11 mouse cellular contexts compared by ENCODE assay signal in genomic region chr2:132269217-132269616, GRCm38 (mm10). TPM values are rescaled to one million over a fixed set of nuclear protein-coding genes. Genes with fewer than 3 reads are reported as not detected.
DNase-seq lines count a peak whose midpoint lies in the region; ATAC-seq and TF ChIP-seq lines count a peak whose summit lies in the region.
"Had no signal": no experiment of that assay in that cellular context is flagged by ENCODE, and none has a peak within 500 bp of the region (broad histone marks: within the 10 kb centered on the region; RNA-seq: fewer than 3 reads in every experiment).

No protein-coding gene starts in this region.

- H3K27ac ChIP-seq in lung, postnatal 0 days (ENCODE audit: low read length) = no peak overlapping the region
- H3K27ac ChIP-seq: embryonic facial prominence, embryonic 15.5 days; midbrain, embryonic 10.5 days had no signal

- TF ChIP-seq EP300 in lung, postnatal 0 days (IDR thresholded peaks at IDR 0.05) = no peak

- peaks cover 4% of the 10 kb centered on the region for H3K4me1 ChIP-seq in lung, postnatal 0 days (ENCODE audit: insufficient read depth, low read depth, low read length)

- no peak overlapping the region for H3K9ac ChIP-seq in lung, postnatal 0 days (replicated peaks; ENCODE audit: low read depth)
- H3K9ac ChIP-seq: embryonic facial prominence, embryonic 15.5 days had no signal

- no peak overlapping the region for H3K4me2 ChIP-seq in lung, postnatal 0 days (replicated peaks; ENCODE audit: low read depth, low read length)
- H3K4me2 ChIP-seq: embryonic facial prominence, embryonic 15.5 days had no signal

- no peak for TF ChIP-seq CTCF in lung, postnatal 0 days (IDR thresholded peaks at IDR 0.05)

- no peak overlapping the region for H3K4me3 ChIP-seq in lung, postnatal 0 days (ENCODE audit: low read depth, low read length)
- H3K4me3 ChIP-seq: embryonic facial prominence, embryonic 15.5 days; midbrain, embryonic 10.5 days had no signal

- H3K36me3 ChIP-seq in lung, postnatal 0 days (ENCODE audit: insufficient read depth, low read length) = no peaks in the 10 kb centered on the region
- no peaks in the 10 kb centered on the region for H3K36me3 ChIP-seq in splenic B cell, adult 2 months (ENCODE audit: control insufficient read depth, insufficient read depth, low read length, poor library complexity, severe bottlenecking)
- H3K36me3 ChIP-seq: embryonic facial prominence, embryonic 15.5 days had no signal

- peak; percentile 25 to 37 for DNase-seq in adrenal gland, postnatal 36 days
- DNase-seq in adrenal gland, postnatal 25 days = no peak
- peak; percentile 53 for DNase-seq in lung, postnatal 0 days (ENCODE audit: low spot score)
- DNase-seq in lung, postnatal 10 days = no peak
- DNase-seq in splenic B cell, adult 2 months (ENCODE audit: low read depth, low spot score) = peak; percentile 72
- no peak for DNase-seq in right cerebral cortex, postnatal 25 days
- no peak for DNase-seq in right cerebral cortex, adult 18-20 months
- DNase-seq: thymus, postnatal 4 days had no signal

- H3K9me3 ChIP-seq in lung, postnatal 0 days (ENCODE audit: low read length) = no peaks in the 10 kb centered on the region
- H3K9me3 ChIP-seq: embryonic facial prominence, embryonic 15.5 days; midbrain, embryonic 10.5 days had no signal

- WGBS in lung, postnatal 0 days = 73% methylated on average over 3 of the region's 3 CpGs

- peak; percentile 34; the same call in 1 of the 2 replicates for ATAC-seq in lung, postnatal 0 days
- ATAC-seq in inflammation-experienced regulatory T-cells, adult 6 months = peak; percentile 64

- no peaks in the 10 kb centered on the region for H3K27me3 ChIP-seq in lung, postnatal 0 days (replicated peaks; ENCODE audit: insufficient read depth, low read length)
- no peaks in the 10 kb centered on the region for H3K27me3 ChIP-seq in splenic B cell, adult 2 months (ENCODE audit: control insufficient read depth, insufficient read depth, low read length, poor library complexity, severe bottlenecking)
- H3K27me3 ChIP-seq: embryonic facial prominence, embryonic 15.5 days had no signal

RNA-seq across cellular contexts. Expression of gene Cds2, which starts 6.3 kb away (rescaled TPM):
- 10 to 100 TPM; 71.2 to 73.3 TPM for total RNA-seq in adrenal gland, postnatal 36 days (2021)
- total RNA-seq in adrenal gland, postnatal 25 days (2021) = 70.5 and 91.0 TPM in 2 replicates
- 32.3 and 37.0 TPM in 2 replicates for polyA plus RNA-seq in lung, postnatal 0 days (2015; fragmentation: Nextera tagmentation; extraction: Ambion mirVana)
- polyA plus RNA-seq in inflammation-experienced regulatory T-cells, adult 6 months (2017; shearing (Covaris generic)) = 10 to 100 TPM; 24.8 to 35.4 (median 25.0) TPM

RNA-seq across cellular contexts. Expression of gene Pcna, which starts 16.1 kb away (rescaled TPM):
- total RNA-seq in adrenal gland, postnatal 36 days (2021) = 100 to 1,000 TPM in 1 of 2 experiments, 10 to 100 TPM in 1; 96.5 to 111 TPM
- total RNA-seq in adrenal gland, postnatal 25 days (2021) = 92.6 and 103 TPM in 2 replicates
- polyA plus RNA-seq in lung, postnatal 0 days (2015; fragmentation: Nextera tagmentation; extraction: Ambion mirVana) = 74.7 and 76.4 TPM in 2 replicates
- polyA plus RNA-seq in inflammation-experienced regulatory T-cells, adult 6 months (2017; shearing (Covaris generic)) = 100 to 1,000 TPM; 149 to 308 (median 151) TPM

RNA-seq across cellular contexts. Expression of gene Tmem230, which starts 21.6 kb away (rescaled TPM):
- 10 to 100 TPM; 42.7 to 48.1 TPM for total RNA-seq in adrenal gland, postnatal 36 days (2021)
- total RNA-seq in adrenal gland, postnatal 25 days (2021) = 46.2 and 46.4 TPM in 2 replicates
- 39.6 and 41.7 TPM in 2 replicates for polyA plus RNA-seq in lung, postnatal 0 days (2015; fragmentation: Nextera tagmentation; extraction: Ambion mirVana)
- polyA plus RNA-seq in inflammation-experienced regulatory T-cells, adult 6 months (2017; shearing (Covaris generic)) = 10 to 100 TPM; 28.2 to 45.1 (median 37.2) TPM

Comparison
In these comparisons a context has a peak if more than half of its experiments do, and no peak if none do; other contexts are left out.
1. DNase-seq: peak in adrenal gland, postnatal 36 days (2 of 2), lung, postnatal 0 days (single experiment) and splenic B cell, adult 2 months (single experiment); none in adrenal gland, postnatal 25 days (single experiment), lung, postnatal 10 days (single experiment), right cerebral cortex, postnatal 25 days (single experiment) and right cerebral cortex, adult 18-20 months (single experiment).